Mouse (Mus musculus) cerebellum, adult 9-11 months (tissue): ENCODE measurements around the gene Gm21996.
"Not testable (repeated sequence)": the region's sequence is repeated elsewhere in the genome, so short reads cannot be mapped to it uniquely, and the experiment has no call there.

Experiments used
- DNase-seq: peaks from one replicate; pipeline ENCODE4 v3.0.0; 2022

Gene Gm21996

DNA sequence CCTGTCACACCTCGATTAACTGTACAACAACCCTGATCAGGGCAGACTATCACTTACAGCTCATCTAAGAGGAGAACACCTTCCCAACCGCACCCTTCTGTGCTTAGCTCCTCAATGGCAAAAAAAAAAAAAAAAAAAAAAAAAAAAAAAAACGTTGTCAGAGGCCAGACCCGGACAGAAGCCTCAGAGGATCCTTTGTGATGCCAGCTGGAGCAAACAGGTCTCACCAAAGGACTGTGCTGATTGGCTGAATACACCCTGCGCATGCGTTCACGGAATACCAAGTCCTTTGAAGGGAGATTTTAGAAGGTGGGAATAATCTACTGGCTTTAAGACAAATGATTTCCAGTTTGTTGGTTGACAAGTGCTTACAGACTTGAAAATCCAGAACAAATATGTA is at the start of gene Gm21996:
TSS of gene Gm21996 (minus strand) at position 101 of the 400 bp plus-strand sequence.
- not testable (repeated sequence) for DNase-seq
